Mouse (Mus musculus): ENCODE results near the gene Psmd14.

DNA sequence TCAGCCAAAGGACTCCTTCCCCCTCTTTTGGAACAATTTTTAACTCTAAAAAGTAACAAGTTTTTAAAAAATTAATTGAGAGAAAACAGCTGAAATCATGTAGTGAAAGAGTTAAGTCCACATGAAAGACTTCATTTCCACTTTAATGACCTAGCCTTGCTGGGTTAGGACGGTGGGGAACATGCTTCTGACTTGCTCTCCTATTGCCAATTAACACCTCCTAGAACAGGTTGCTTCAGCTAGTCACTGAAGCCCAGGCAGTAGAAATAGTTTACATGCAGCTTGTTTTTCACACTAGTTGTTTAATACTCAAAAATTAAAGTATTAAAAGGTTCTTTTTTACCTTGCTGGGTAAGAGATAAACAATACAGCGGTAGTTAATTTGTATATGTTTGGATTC is 39.8 kb downstream of the Psmd14 start:
- no peak for TF ChIP-seq POLR2A (IDR thresholded peaks at IDR 0.05; ENCODE audit: low read depth, low read length)
- TF ChIP-seq CTCF (IDR thresholded peaks at IDR 0.05; ENCODE audit: extremely low read depth, insufficient read depth, insufficient read length, insufficient replicate concordance): no peak

All from spleen, adult 2 months (tissue).